Mouse (Mus musculus): ENCODE results near the gene Wrap73. TPM values are rescaled to one million over a fixed set of nuclear protein-coding genes. Genes with fewer than 3 reads are reported as not detected.

Wrap73 gene
- total and polyA plus RNA-seq, 3 experiments: 32.1 to 77.6 (median 49.3) TPM

DNA sequence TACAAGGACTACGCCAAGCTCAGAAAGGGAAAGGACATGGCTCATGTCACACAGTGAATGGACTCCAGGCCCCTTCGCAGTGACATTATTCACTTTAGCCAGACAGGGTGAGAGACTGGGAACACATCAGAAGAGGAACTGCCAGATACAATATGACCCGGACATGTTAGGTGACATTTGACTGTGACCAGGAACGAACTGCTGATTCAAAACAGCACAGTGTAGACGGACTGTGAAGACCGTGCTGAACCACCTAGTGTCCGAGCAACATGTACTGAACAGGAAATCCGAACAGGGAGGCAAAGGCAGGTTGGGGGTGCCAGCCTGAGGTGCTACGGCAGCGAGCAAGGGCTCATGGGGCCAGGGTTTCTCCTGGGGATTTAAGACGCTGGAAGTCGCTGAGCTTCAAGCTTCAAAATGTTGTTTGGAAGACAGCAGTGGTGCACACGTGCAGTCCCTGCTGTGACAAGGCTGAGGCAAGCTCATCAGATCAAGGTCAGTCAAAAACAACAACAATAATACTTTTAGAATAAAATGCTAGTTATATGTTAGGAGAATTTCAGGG is 35.6 kb upstream of the Wrap73 start (continued):
- 0 out of 2 replicates have a peak, but pooled peaks have one; percentile 13 for TF ChIP-seq KAT2A (IDR thresholded peaks at IDR 0.05; ENCODE audit: insufficient replicate concordance, low read length)
- TF ChIP-seq SIN3A (IDR thresholded peaks at IDR 0.05; ENCODE audit: low read length): peak; percentile 71
- TF ChIP-seq JUND (conservative IDR thresholded peaks at IDR 0.05; ENCODE audit: low read depth, low read length): no peak
- TF ChIP-seq USF1 (IDR thresholded peaks at IDR 0.05; ENCODE audit: low read depth, low read length): no peak
- TF ChIP-seq CTCF (conservative IDR thresholded peaks at IDR 0.05 in 1 of 2, IDR thresholded peaks at IDR 0.05 in 1 of 2; ENCODE audit: low read depth in 2 of 2, low read length in 2 of 2): no peak

DNA sequence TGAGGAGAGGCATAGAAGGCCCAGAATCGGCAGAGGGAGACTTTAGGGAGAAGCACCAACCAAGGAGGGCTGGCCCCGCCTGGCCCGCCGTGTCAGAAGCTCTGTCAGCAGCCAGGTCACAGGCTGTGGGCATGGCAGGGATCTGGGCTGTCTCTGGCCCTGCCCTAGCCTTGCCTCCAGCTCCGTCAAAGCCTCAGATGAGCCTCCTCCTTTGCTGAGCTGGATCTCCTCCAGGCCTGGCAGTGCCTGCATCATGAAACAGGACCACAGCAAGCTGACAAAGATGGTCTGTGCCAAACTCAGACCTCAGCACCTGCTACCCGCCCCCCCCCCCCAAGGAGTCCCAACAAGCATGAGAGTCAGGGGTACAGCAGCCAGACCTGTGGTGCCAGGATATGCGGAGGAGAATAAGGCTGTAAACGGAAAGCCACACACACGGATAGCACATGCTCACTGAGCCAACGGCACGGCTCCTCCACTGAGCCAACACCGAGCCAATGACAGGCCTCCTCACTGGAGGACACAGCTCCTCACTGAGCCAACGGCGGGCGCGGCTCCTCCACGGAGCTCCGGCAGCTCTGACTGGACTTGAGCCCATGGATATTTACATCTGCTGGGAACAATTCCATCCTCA is 32.8 kb upstream of the Wrap73 start:
- peak overlapping the region; percentile 9; the same call in 1 of the 2 replicates for H3K9ac ChIP-seq (ENCODE audit: insufficient read depth, low read depth)
- dilution Hi-C loops (cut with MboI; ENCODE audit: extremely low pct_ligation_motif_present, extremely low pct_unique_long_range_greater_than_20kb, low sequenced_read_pairs) (no loop called here), in situ Hi-C loops (cut with MboI; ENCODE audit: low pct_ligation_motif_present, low pct_unique_long_range_greater_than_20kb, low sequenced_read_pairs) (loop anchor here (25.0 kb wide), 1 partner anchor 1822 kb away; the partner anchor contains the start of genes Hes3 and Icmt)
- H3K4me3 ChIP-seq (replicated peaks in 1 of 3; ENCODE audit: low read depth in 2 of 3, low read length in 2 of 3, poor library complexity in 1 of 3): peak overlapping the region in 1 of 3 experiments; percentile 17
- H3K4me1 ChIP-seq (ENCODE audit: control insufficient read depth in 1 of 2, insufficient read depth in 2 of 2): peaks cover 57 to 93% of the 10 kb centered on the region in 2 experiments
- H3K27ac ChIP-seq (ENCODE audit: insufficient read depth, low read depth): peak overlapping the region; percentile 81
- peaks cover 14 to 60% of the 10 kb centered on the region in 2 experiments for H3K36me3 ChIP-seq (replicated peaks in 1 of 2; ENCODE audit: control insufficient read depth in 1 of 2, insufficient read depth in 1 of 2, low read length in 1 of 2)
- TF ChIP-seq NELFE (IDR thresholded peaks at IDR 0.05; ENCODE audit: low read depth, low read length) (no peak), MAX (IDR thresholded peaks at IDR 0.05; ENCODE audit: low read length) (0 out of 2 replicates have a peak, but pooled peaks have one; percentile 20), HCFC1 (IDR thresholded peaks at IDR 0.05; ENCODE audit: low read depth, low read length) (0 out of 2 replicates have a peak, but pooled peaks have one; percentile 8), ZMIZ1 (IDR thresholded peaks at IDR 0.05; ENCODE audit: low read depth, low read length) (peak; percentile 42; the same call in 1 of the 2 replicates), MAZ (IDR thresholded peaks at IDR 0.05; ENCODE audit: low read depth, low read length) (0 out of 2 replicates have a peak, but pooled peaks have one; percentile 39), IRF4 (IDR thresholded peaks at IDR 0.05; ENCODE audit: low read depth, low read length) (0 out of 2 replicates have a peak, but pooled peaks have one; percentile 29), CHD2 (IDR thresholded peaks at IDR 0.05; ENCODE audit: low read length) (0 out of 2 replicates have a peak, but pooled peaks have one; percentile 25), RAD21 (IDR thresholded peaks at IDR 0.05; ENCODE audit: low read depth, low read length) (no peak), ETS1 (conservative IDR thresholded peaks at IDR 0.05; ENCODE audit: low read depth, low read length) (no peak), POLR2AphosphoS2 (IDR thresholded peaks at IDR 0.05; ENCODE audit: low read depth, low read length) (no peak), TCF12 (IDR thresholded peaks at IDR 0.05; ENCODE audit: low read depth, low read length) (peak; percentile 26; the same call in 1 of the 2 replicates), POLR2A (IDR thresholded peaks at IDR 0.05; ENCODE audit: low read depth, low read length) (peak; percentile 39; the same call in 1 of the 2 replicates), MEF2A (IDR thresholded peaks at IDR 0.05; ENCODE audit: borderline replicate concordance, low read depth, low read length) (peak; percentile 10; the same call in 1 of the 2 replicates), MXI1 (IDR thresholded peaks at IDR 0.05; ENCODE audit: low read depth, low read length) (0 out of 2 replicates have a peak, but pooled peaks have one; percentile 44), NRF1 (IDR thresholded peaks at IDR 0.05; ENCODE audit: low read depth, low read length) (no peak)
- DNase-seq (ENCODE audit: extremely low read depth): no peak
- peaks cover 50% of the 10 kb centered on the region for H3K79me2 ChIP-seq (replicated peaks; ENCODE audit: control insufficient read depth, extremely low read depth, insufficient read depth, poor library complexity, severe bottlenecking)
- H3K9me3 ChIP-seq (replicated peaks; ENCODE audit: low read length): no peaks in the 10 kb centered on the region
- H3K4me2 ChIP-seq (ENCODE audit: insufficient read depth, low read depth, poor library complexity, severe bottlenecking): peak overlapping the region; percentile 73
- no peaks in the 10 kb centered on the region for H3K27me3 ChIP-seq (replicated peaks)
